Mouse (Mus musculus) layer of hippocampus, adult 9-10 months (tissue): ENCODE data around the gene Mpo.

ENCODE experiments used
- DNase-seq: peaks from one replicate; pipeline ENCODE4 v3.0.0; 2022; ENCODE audit warnings: low spot score

The Mpo gene

GRCm38 (mm10) chr11:87805448-87805847 is 12.1 kb downstream of the Mpo start:
- no peak for DNase-seq

DNA sequence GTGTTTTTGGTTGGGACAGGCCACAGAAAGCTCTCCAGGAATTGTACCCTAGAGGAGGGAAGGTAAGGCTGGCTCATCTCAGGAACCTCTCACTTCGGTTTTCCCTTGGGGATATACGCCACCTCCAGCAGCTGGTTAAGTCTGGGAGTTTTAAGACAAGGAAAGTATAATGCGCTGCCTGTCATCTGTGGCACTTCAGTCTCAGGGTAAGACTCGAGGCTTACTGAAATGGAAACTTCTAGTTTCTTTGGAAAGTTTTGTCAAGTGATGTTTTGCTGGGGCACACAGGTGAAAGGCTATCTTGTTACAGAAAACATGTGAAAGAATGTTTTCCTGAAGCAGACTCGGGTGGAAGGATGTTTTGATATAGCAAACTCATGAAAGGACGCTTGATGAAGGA is 14.1 kb downstream of the Mpo start:
- DNase-seq: no peak

GRCm38 (mm10) chr11:87808236-87808635 is 14.9 kb downstream of the Mpo start:
- no peak for DNase-seq

DNA sequence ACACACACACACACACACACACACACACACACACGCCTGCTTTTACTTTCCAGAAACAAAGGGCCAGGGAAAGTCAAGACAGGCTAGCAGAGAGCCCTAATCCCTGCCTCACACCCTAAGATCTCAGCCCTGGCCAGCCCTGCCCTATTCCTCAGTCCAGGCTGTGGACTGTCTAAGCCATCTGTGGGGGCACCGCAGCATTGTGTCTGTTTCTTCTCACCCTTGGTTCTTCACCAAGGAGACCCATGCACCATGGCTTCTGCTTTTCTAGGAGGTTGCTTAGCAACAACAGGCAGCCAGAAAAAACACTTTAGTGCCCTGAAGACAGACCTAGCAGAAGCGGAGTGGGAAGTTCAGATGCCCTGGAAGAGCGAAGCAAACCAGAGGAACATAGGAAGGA is 18.0 kb downstream of the Mpo start:
- no peak for DNase-seq

GRCm38 (mm10) chr11:87814831-87815230 is 21.4 kb downstream of the Mpo start:
- DNase-seq: no peak

DNA sequence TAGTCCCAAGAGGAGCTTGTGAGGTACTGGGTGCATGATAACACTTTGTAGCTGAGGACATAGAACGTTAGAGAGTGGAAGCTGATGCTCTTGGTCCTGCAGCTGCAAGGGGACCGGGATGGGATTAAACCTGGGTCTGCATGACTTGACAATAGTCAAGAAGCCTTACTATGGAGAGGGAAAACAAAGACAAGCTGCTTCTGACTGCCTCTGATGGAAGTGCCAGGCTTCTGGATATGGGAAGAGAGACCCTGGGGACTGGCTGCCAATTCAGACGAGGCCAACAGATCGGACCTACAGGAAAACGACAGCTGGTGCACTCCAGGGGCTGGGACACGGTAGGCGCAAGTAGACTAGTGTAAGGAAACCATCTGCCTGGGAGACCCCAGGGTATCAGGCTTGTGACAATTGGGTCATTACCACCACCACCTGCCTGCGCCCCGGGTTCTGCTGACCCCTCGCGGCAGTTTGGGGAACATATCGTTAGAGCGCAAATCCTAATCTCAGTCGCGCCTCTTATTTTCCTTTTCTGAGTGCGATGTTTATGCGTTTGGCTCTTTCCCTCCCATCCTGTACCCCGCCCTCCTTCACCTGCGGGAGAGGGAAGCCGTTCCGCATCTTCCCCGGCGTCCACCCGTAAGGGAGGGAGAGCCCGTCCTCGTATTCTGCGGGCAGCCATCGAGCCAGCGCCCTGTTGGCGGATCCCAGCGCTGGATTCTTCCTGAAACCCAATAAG is 23.5 kb downstream of the Mpo start:
- no peak for DNase-seq

DNA sequence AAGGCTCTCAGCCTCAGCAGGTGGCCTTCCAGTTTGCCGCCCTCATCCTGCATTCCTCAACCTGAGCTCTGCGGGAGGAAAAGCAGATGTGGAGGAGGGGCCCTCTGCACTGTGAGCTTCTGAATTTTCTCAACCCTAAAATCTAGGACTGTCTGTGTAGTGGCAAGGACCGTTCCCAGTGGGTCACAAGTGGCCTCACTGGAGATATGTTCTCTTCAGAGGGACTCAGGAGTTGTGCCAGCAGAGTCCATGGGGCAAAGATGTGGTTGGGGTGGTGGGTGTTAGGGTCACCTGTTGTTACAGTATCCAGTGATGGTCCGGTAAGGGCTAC is 24.0 kb downstream of the Mpo start:
- DNase-seq: no peak

GRCm38 (mm10) chr11:87821502-87821901 is 28.1 kb downstream of the Mpo start:
- no peak for DNase-seq

- no peak for DNase-seq
Observed at GRCm38 (mm10) chr11:87828239-87828900, 35.0 kb downstream of the Mpo start, which contains the start of gene Lpo. Gene Lpo, minus strand, starts transcription at chr11:87828289.

GRCm38 (mm10) chr11:87840676-87841075 is 47.3 kb downstream of the Mpo start:
- DNase-seq: no peak

- DNase-seq: no peak
Observed at GRCm38 (mm10) chr11:87841436-87841835, 48.1 kb downstream of the Mpo start.

DNA sequence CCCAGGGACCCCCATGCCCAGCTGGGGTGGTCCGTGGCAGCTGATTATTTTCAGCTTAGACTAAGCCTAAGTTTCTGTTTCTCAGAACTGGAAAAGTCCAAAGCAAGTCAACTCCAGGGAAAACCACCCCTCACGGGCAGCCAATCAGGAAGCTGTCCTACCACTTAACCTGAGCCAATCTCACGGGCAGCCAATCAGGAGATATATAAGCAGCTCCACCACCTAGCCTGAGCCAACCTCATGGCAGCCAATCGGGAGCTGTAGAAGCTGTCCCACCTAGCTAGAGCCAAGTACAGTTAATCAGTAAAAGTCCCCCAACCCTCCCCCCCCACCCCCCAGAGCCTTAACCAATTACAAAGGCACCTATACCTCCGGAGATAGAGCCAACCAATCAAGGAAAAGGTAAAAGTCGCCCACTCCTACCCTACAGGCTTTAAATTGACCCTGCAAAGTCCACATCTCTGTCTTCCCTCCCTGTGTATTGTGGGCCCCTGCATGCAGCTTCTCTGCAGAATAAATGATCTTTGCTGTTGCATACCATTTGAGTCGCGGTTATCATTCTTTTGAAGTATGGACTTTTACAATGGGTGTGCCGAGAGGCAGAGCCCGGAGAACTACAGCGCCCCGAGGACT is 53.7 kb downstream of the Mpo start:
- DNase-seq: no peak

GRCm38 (mm10) chr11:87847884-87848283 is 54.5 kb downstream of the Mpo start:
- no peak for DNase-seq

DNA sequence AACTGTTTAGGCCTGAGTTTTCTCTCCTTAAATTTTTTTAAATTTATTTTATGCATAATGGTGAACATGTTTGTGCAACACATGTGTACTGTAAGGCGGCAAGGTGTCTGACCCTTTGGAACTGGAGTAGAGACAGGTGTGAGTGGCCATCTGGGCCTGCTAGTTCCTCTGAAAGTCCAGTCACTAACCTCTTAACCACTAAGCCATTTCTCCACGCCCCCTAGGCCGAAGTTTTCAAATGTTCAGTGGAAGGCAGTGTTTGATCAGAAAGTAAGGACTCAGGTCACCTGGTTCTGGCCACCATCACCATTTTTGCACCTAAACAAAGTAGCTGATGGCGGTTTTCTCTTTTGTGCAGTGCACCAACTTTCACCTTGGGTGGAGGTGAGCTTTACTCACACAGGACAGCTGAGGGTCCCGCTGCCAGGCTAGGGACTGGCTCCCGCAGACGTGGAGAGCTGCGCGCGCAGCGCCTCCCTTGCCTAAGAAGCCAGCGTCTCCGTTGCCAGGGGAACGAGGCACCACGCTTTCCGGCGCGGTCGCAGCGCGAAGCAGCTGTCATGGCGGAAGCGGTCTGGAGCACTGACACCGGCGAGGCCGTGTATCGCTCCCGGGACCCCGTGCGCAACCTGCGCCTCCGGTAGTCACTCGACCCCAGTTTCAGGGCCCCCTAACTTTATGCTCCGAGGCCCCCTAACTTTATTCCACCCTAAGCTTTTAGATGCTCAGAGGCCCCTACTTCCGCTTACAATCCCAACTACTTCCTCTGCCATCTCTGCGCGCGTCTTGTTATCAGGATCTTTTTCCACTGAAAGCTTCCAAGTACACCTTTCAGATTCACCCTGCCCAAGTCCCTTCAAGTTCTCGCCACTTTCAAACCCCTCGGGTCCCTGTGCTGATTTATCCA is 59.6 kb downstream of the Mpo start, which contains the start of gene Mks1:
Mks1 (plus strand) TSS at position 526 of the 907 bp plus-strand sequence.
- peak; percentile 76 for DNase-seq

DNA sequence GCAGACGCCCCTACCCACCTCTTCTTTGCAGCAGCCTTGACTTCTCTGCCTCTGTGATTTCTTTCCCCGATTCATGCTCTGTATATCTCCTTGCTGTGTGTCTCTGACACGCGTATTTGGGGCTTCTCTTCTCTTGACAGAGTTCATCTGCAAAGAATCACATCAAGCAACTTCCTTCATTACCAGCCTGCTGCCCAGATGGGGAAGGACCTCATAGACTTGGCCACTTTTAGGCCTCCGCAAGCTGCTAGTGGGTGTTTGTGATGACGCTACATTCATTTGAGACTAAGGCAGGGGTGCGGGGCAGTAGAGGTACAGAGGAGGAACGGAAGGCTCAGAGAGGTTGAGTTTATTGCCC is 60.2 kb downstream of the Mpo start:
- peak; percentile 12 for DNase-seq
